Mouse (Mus musculus) heart, embryonic 13.5 days (tissue): Measurements from ENCODE around the gene Prkg1. TPM values are rescaled to one million over a fixed set of nuclear protein-coding genes. Genes with fewer than 3 reads are reported as not detected.

Experiments
- ATAC-seq: fragments of 200-750 bp; cut with Nextera tagmentation; 2 replicates; pipeline ENCODE4 v1.8.0; 2017; ENCODE audit warnings: moderate TSS enrichment; ENCODE audit not compliant: insufficient number of reproducible peaks, low FRiP score, low TSS enrichment; ENCODE audit errors: extremely low read depth
- H3K27ac ChIP-seq: fragments of 300-500 bp; sonication (generic); replicated peaks from 2 replicates; pipeline ENCODE4 v1.5.1; 2015; ENCODE audit warnings: moderate library complexity, mild to moderate bottlenecking, inconsistent platforms
- H3K27me3 ChIP-seq: fragments of 300-500 bp; sonication (generic); replicated peaks from 2 replicates; pipeline ENCODE4 v1.6.1; 2015; ENCODE audit warnings: mild to moderate bottlenecking, inconsistent platforms
- H3K36me3 ChIP-seq: fragments of 300-500 bp; sonication (generic); 2 replicates; pipeline ENCODE4 v1.6.1; 2015; ENCODE audit warnings: mild to moderate bottlenecking, inconsistent platforms
- H3K4me1 ChIP-seq: fragments of 300-500 bp; sonication (generic); 2 replicates; pipeline ENCODE4 v1.6.1; 2015; ENCODE audit warnings: inconsistent platforms
- H3K4me2 ChIP-seq: fragments of 300-500 bp; sonication (generic); 2 replicates; pipeline ENCODE4 v1.6.1; 2015; ENCODE audit warnings: inconsistent platforms, mild to moderate bottlenecking, moderate library complexity
- H3K4me3 ChIP-seq: fragments of 300-500 bp; sonication (generic); 2 replicates; pipeline ENCODE4 v1.5.1; 2015; ENCODE audit warnings: moderate library complexity, mild to moderate bottlenecking, inconsistent platforms
- H3K9ac ChIP-seq: fragments of 300-500 bp; sonication (generic); 2 replicates; pipeline ENCODE4 v1.6.1; 2015; ENCODE audit warnings: inconsistent platforms, mild to moderate bottlenecking, moderate library complexity
- H3K9me3 ChIP-seq: fragments of 300-500 bp; sonication (generic); 2 replicates; pipeline ENCODE4 v1.6.1; 2016; ENCODE audit warnings: inconsistent platforms
- WGBS: fragments of 180-500 bp; shearing (Covaris S2); methylation state at CpG from one replicate; pipeline ENCODE4 v1.1.7; 2015; ENCODE audit warnings: mixed read lengths; 5-methylcytosine and 5-hydroxymethylcytosine counted together
- polyA plus RNA-seq: library from polyadenylated mRNA; unstranded; fragments of >200 nt; fragmentation: Nextera tagmentation; extraction: Ambion mirVana; gene quantifications from 2 replicates; pipeline ENCODE4 v1.2.1, GENCODE M21; 2015

Prkg1 gene
- polyA plus RNA-seq, 1 experiment from 2014 or later: 6.9 TPM

GRCm38 (mm10) chr19:31663437-31664158 is 101.2 kb downstream of the Prkg1 start:
- 11% methylated on average over 39 of the region's 39 CpGs for WGBS
- Histone ChIP-seq H3K36me3 (no peaks in the 10 kb centered on the region), H3K27ac (no peak overlapping the region), H3K4me2 (peak overlapping the region; percentile 99), H3K9ac (peak overlapping the region; percentile 81), H3K9me3 (no peaks in the 10 kb centered on the region), H3K4me3 (peak overlapping the region; percentile 75), H3K27me3 (no peaks in the 10 kb centered on the region), H3K4me1 (peaks cover 13% of the 10 kb centered on the region)
- no peak for ATAC-seq

GRCm38 (mm10) chr19:31662802-31663201 is 102.0 kb downstream of the Prkg1 start:
- H3K36me3 ChIP-seq: no peaks in the 10 kb centered on the region
- WGBS: 66% methylated on average over 2 of the region's 2 CpGs
- no peak for ATAC-seq
- no peak overlapping the region for H3K9ac ChIP-seq
- no peak overlapping the region for H3K27ac ChIP-seq
- no peak overlapping the region for H3K4me2 ChIP-seq
- H3K27me3 ChIP-seq: no peaks in the 10 kb centered on the region
- H3K4me3 ChIP-seq: no peak overlapping the region
- peaks cover 13% of the 10 kb centered on the region for H3K4me1 ChIP-seq
- no peaks in the 10 kb centered on the region for H3K9me3 ChIP-seq

GRCm38 (mm10) chr19:31658751-31659397 is 106.0 kb downstream of the Prkg1 start:
- no peak overlapping the region for H3K9ac ChIP-seq
- no peak for ATAC-seq
- H3K27me3 ChIP-seq: no peaks in the 10 kb centered on the region
- no peaks in the 10 kb centered on the region for H3K36me3 ChIP-seq
- H3K4me3 ChIP-seq: no peak overlapping the region
- peaks cover 13% of the 10 kb centered on the region; the same call in 1 of the 2 replicates for H3K4me1 ChIP-seq
- no peaks in the 10 kb centered on the region for H3K9me3 ChIP-seq
- WGBS: 73% methylated on average over 1 of the region's 1 CpGs
- no peak overlapping the region for H3K4me2 ChIP-seq
- no peak overlapping the region for H3K27ac ChIP-seq

GRCm38 (mm10) chr19:31656256-31656655 is 108.6 kb downstream of the Prkg1 start:
- Histone ChIP-seq H3K4me2 (0 out of 2 replicates have a peak overlapping the region, but pooled peaks have one; percentile 13), H3K4me1 (0 out of 2 replicates have a peak, but pooled peaks cover 7% of the 10 kb centered on the region), H3K36me3 (no peaks in the 10 kb centered on the region), H3K9me3 (no peaks in the 10 kb centered on the region), H3K27ac (no peak overlapping the region), H3K27me3 (no peaks in the 10 kb centered on the region), H3K9ac (no peak overlapping the region), H3K4me3 (no peak overlapping the region)
- ATAC-seq: no peak
- whole genome bisulfite sequencing: 66% methylated on average over 7 of the region's 7 CpGs

- ATAC-seq: no peak
- no peak overlapping the region for H3K27ac ChIP-seq
- 0 out of 2 replicates have a peak overlapping the region, but pooled peaks have one; percentile 13 for H3K4me2 ChIP-seq
- H3K36me3 ChIP-seq: no peaks in the 10 kb centered on the region
- no peaks in the 10 kb centered on the region for H3K27me3 ChIP-seq
- 0 out of 2 replicates have a peak, but pooled peaks cover 7% of the 10 kb centered on the region for H3K4me1 ChIP-seq
- no peak overlapping the region for H3K4me3 ChIP-seq
- H3K9ac ChIP-seq: 0 out of 2 replicates have a peak overlapping the region, but pooled peaks have one; percentile 40
- WGBS: 51% methylated on average over 7 of the region's 7 CpGs
- H3K9me3 ChIP-seq: no peaks in the 10 kb centered on the region
Measured at GRCm38 (mm10) chr19:31655826-31656225, 109.0 kb downstream of the Prkg1 start.

- Histone ChIP-seq H3K4me3 (no peak overlapping the region), H3K36me3 (no peaks in the 10 kb centered on the region), H3K27me3 (no peaks in the 10 kb centered on the region), H3K4me1 (0 out of 2 replicates have a peak, but pooled peaks cover 7% of the 10 kb centered on the region), H3K9ac (no peak overlapping the region), H3K4me2 (no peak overlapping the region), H3K9me3 (no peaks in the 10 kb centered on the region), H3K27ac (no peak overlapping the region)
- WGBS: 82% methylated on average over 6 of the region's 6 CpGs
- ATAC-seq: no peak
Measured at GRCm38 (mm10) chr19:31654022-31654421, 110.8 kb downstream of the Prkg1 start.

- H3K9me3 ChIP-seq: no peaks in the 10 kb centered on the region
- WGBS: 75% methylated on average over 4 of the region's 4 CpGs
- H3K9ac ChIP-seq: no peak overlapping the region
- no peak overlapping the region for H3K4me2 ChIP-seq
- H3K27ac ChIP-seq: no peak overlapping the region
- no peaks in the 10 kb centered on the region for H3K27me3 ChIP-seq
- no peak overlapping the region for H3K4me3 ChIP-seq
- H3K36me3 ChIP-seq: no peaks in the 10 kb centered on the region
- no peak for ATAC-seq
- H3K4me1 ChIP-seq: peaks cover 21% of the 10 kb centered on the region
Measured at GRCm38 (mm10) chr19:31650452-31650851, 114.4 kb downstream of the Prkg1 start.

- Histone ChIP-seq H3K9me3 (no peaks in the 10 kb centered on the region), H3K36me3 (no peaks in the 10 kb centered on the region), H3K4me3 (no peak overlapping the region), H3K4me2 (no peak overlapping the region), H3K9ac (no peak overlapping the region), H3K27ac (no peak overlapping the region), H3K27me3 (no peaks in the 10 kb centered on the region), H3K4me1 (peaks cover 21% of the 10 kb centered on the region)
- WGBS: 62% methylated on average over 2 of the region's 2 CpGs
- ATAC-seq: no peak
Measured at GRCm38 (mm10) chr19:31647492-31647891, 117.3 kb downstream of the Prkg1 start.

GRCm38 (mm10) chr19:31630899-31631869 is 133.6 kb downstream of the Prkg1 start:
- Histone ChIP-seq H3K4me3 (no peak overlapping the region), H3K9ac (no peak overlapping the region), H3K27ac (no peak overlapping the region), H3K4me2 (no peak overlapping the region), H3K4me1 (0 out of 2 replicates have a peak, but pooled peaks cover under 1% of the 10 kb centered on the region), H3K36me3 (no peaks in the 10 kb centered on the region), H3K9me3 (no peaks in the 10 kb centered on the region), H3K27me3 (no peaks in the 10 kb centered on the region)
- no peak; the same call in 1 of the 2 replicates for ATAC-seq
- WGBS: 80% methylated on average over 8 of the region's 8 CpGs

- no peak overlapping the region for H3K4me2 ChIP-seq
- H3K27me3 ChIP-seq: no peaks in the 10 kb centered on the region
- no peak for ATAC-seq
- no peak overlapping the region for H3K27ac ChIP-seq
- no peak overlapping the region for H3K4me3 ChIP-seq
- H3K36me3 ChIP-seq: no peaks in the 10 kb centered on the region
- no peak overlapping the region for H3K9ac ChIP-seq
- H3K9me3 ChIP-seq: no peaks in the 10 kb centered on the region
- H3K4me1 ChIP-seq: peaks cover 13% of the 10 kb centered on the region
- WGBS: 79% methylated on average over 1 of the region's 1 CpGs
Measured at GRCm38 (mm10) chr19:31621716-31622115, 143.1 kb downstream of the Prkg1 start.

- H3K4me3 ChIP-seq: no peak overlapping the region
- H3K4me2 ChIP-seq: no peak overlapping the region
- no peak for ATAC-seq
- no peaks in the 10 kb centered on the region for H3K36me3 ChIP-seq
- H3K27me3 ChIP-seq: no peaks in the 10 kb centered on the region
- H3K9me3 ChIP-seq: no peaks in the 10 kb centered on the region
- H3K27ac ChIP-seq: no peak overlapping the region
- 65% methylated on average over 4 of the region's 4 CpGs for WGBS
- peaks cover 2% of the 10 kb centered on the region; the same call in 1 of the 2 replicates for H3K4me1 ChIP-seq
- H3K9ac ChIP-seq: no peak overlapping the region
Measured at GRCm38 (mm10) chr19:31616830-31617229, 148.0 kb downstream of the Prkg1 start.
